Mouse (Mus musculus) limb, embryonic 14.5 days (tissue): Measurements from ENCODE around the gene Ambra1. TPM values are rescaled to one million over a fixed set of nuclear protein-coding genes. Genes with fewer than 3 reads are reported as not detected.

Source experiments
- ATAC-seq: fragments of 200-750 bp; cut with Nextera tagmentation; 2 replicates; pipeline ENCODE4 v1.8.0; 2017; ENCODE audit warnings: low read depth, moderate number of reproducible peaks, moderate TSS enrichment; ENCODE audit not compliant: low FRiP score
- DNase-seq: peaks from one replicate; pipeline ENCODE4 v3.0.0-alpha.2; 2015; ENCODE audit warnings: low spot score
- H3K27ac ChIP-seq: fragments of 300-500 bp; sonication (generic); replicated peaks from 2 replicates; pipeline ENCODE4 v1.5.1; 2014; ENCODE audit warnings: low read depth, mild to moderate bottlenecking, low read length, moderate library complexity, mixed read lengths
- H3K27me3 ChIP-seq: fragments of 300-500 bp; sonication (generic); 2 replicates; pipeline ENCODE4 v1.6.1; 2014; ENCODE audit warnings: low read length, mixed read lengths; ENCODE audit not compliant: control insufficient read depth, insufficient read depth
- H3K36me3 ChIP-seq: fragments of 300-500 bp; sonication (generic); 2 replicates; pipeline ENCODE4 v1.6.1; 2014; ENCODE audit warnings: mild to moderate bottlenecking, low read length, moderate library complexity, mixed read lengths; ENCODE audit not compliant: control insufficient read depth, insufficient read depth
- H3K4me1 ChIP-seq: fragments of 300-500 bp; sonication (generic); 2 replicates; pipeline ENCODE4 v1.6.1; 2014; ENCODE audit warnings: antibody characterized with exemption, low read length, mixed read lengths; ENCODE audit not compliant: control insufficient read depth, insufficient read depth
- H3K4me2 ChIP-seq: fragments of 300-500 bp; sonication (generic); replicated peaks from 2 replicates; pipeline ENCODE4 v1.6.1; 2014; ENCODE audit warnings: low read depth, mild to moderate bottlenecking, low read length, moderate library complexity; ENCODE audit not compliant: severe bottlenecking
- H3K4me3 ChIP-seq: fragments of 300-500 bp; sonication (generic); replicated peaks from 2 replicates; pipeline ENCODE4 v1.5.1; 2014; ENCODE audit warnings: low read length
- H3K9ac ChIP-seq: fragments of 300-500 bp; sonication (generic); 2 replicates; pipeline ENCODE4 v1.6.1; 2014; ENCODE audit warnings: mild to moderate bottlenecking, low read depth, low read length, moderate library complexity; ENCODE audit not compliant: severe bottlenecking
- H3K9me3 ChIP-seq: fragments of 300-500 bp; sonication (generic); 2 replicates; pipeline ENCODE4 v1.6.1; 2016; ENCODE audit warnings: low read length; ENCODE audit not compliant: control insufficient read depth
- POLR2A ChIP-seq: fragments of 200-500 bp; IDR thresholded peaks from 2 replicates; pipeline ENCODE4 v1.8.0; 2012; ENCODE audit warnings: inconsistent platforms, mild to moderate bottlenecking, moderate library complexity, borderline replicate concordance; ENCODE audit not compliant: insufficient read depth, insufficient read length; ENCODE audit errors: extremely low read depth
- WGBS: fragments of 180-500 bp; shearing (Covaris S2); extraction: QIAGEN DNeasy Blood & Tissue Kit; methylation state at CpG from one replicate; pipeline ENCODE4 v1.1.7; 2014; 5-methylcytosine and 5-hydroxymethylcytosine counted together
- polyA plus RNA-seq, 2 experiments: library from polyadenylated mRNA; depleted of rRNA in 1 of 2; stranded (reverse) in 1 of 2; unstranded in 1 of 2; fragments of >200 nt; fragmentation: Nextera tagmentation in 1 of 2; extraction: Ambion mirVana in 1 of 2; gene quantifications; 2 replicates each; pipeline versions ENCODE4 v1.2.1 to v1.2.3; 2012 to 2014

Ambra1 gene
- polyA plus RNA-seq, 2 experiments: 16.4 to 23.4 TPM

DNA sequence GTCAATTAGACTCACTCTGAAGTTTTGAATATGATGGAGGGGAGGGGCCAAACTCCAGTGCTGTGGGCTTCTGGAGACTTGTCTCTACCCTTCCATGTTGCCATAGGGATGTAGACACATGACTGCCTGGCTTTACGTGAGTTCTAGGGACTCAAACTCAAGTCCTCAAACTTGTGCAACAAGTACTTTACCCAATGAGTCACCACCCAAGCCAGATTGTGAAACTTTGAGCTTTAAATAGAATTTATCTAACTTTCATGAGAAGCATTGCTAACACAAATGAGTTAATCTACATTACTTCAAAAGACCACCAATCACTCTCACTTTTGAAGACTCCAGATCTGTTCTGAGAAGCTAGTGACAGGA lies 33.7 kb upstream of the Ambra1 start:
- no peaks in the 10 kb centered on the region for H3K4me1 ChIP-seq
- H3K36me3 ChIP-seq: peaks cover 29% of the 10 kb centered on the region
- DNase-seq (no peak), ATAC-seq (no peak)
- 96% methylated on average over 1 of the region's 1 CpGs for WGBS
- no peak overlapping the region for H3K27ac ChIP-seq
- H3K9ac ChIP-seq: no peak overlapping the region
- H3K4me2 ChIP-seq: no peak overlapping the region
- H3K27me3 ChIP-seq: no peaks in the 10 kb centered on the region
- H3K9me3 ChIP-seq: no peaks in the 10 kb centered on the region
- no peak for TF ChIP-seq POLR2A
- H3K4me3 ChIP-seq: no peak overlapping the region

GRCm38 (mm10) chr2:91699225-91699624 lies 30.7 kb upstream of the Ambra1 start:
- H3K36me3 ChIP-seq: peaks cover 12% of the 10 kb centered on the region
- DNase-seq: no peak
- no peak overlapping the region for H3K4me2 ChIP-seq
- no peak for ATAC-seq
- H3K27me3 ChIP-seq: no peaks in the 10 kb centered on the region
- H3K4me1 ChIP-seq: no peaks in the 10 kb centered on the region
- no peak for TF ChIP-seq POLR2A
- H3K27ac ChIP-seq: no peak overlapping the region
- WGBS: 87% methylated on average over 1 of the region's 1 CpGs
- H3K4me3 ChIP-seq: no peak overlapping the region
- H3K9ac ChIP-seq: no peak overlapping the region
- no peaks in the 10 kb centered on the region for H3K9me3 ChIP-seq

DNA sequence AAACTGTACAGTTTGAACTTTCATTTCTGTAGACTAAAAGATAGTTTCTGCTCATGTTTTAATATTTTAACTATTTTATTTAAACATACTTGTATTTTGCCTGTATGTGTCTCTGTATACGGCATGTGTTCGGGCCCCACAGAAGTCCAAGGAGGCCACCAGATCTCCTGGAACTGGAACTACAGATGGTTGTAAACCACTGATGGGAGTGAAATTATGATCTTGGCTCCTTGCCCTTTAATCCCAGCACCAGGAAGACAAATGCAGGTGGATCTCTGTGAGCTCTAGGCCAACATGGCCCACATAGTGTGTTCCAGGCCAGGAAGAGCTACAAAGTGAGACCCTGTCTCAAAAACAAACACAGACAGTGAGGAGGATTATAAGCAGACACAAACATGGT lies 28.6 kb upstream of the Ambra1 start:
- H3K27me3 ChIP-seq: no peaks in the 10 kb centered on the region
- no peaks in the 10 kb centered on the region for H3K36me3 ChIP-seq
- no peaks in the 10 kb centered on the region for H3K9me3 ChIP-seq
- H3K9ac ChIP-seq: no peak overlapping the region
- H3K4me1 ChIP-seq: no peaks in the 10 kb centered on the region
- 100% methylated on average over 2 of the region's 2 CpGs for WGBS
- H3K4me2 ChIP-seq: no peak overlapping the region
- no peak for TF ChIP-seq POLR2A
- no peak overlapping the region for H3K27ac ChIP-seq
- H3K4me3 ChIP-seq: no peak overlapping the region
- ATAC-seq (no peak), DNase-seq (no peak)

- WGBS: 82% methylated on average over 6 of the region's 6 CpGs
- Histone ChIP-seq H3K4me1 (no peaks in the 10 kb centered on the region; the same call in none of the 2 replicates), H3K4me3 (no peak overlapping the region), H3K9ac (no peak overlapping the region), H3K27me3 (no peaks in the 10 kb centered on the region), H3K9me3 (no peaks in the 10 kb centered on the region), H3K36me3 (no peaks in the 10 kb centered on the region), H3K4me2 (no peak overlapping the region), H3K27ac (no peak overlapping the region)
- DNase-seq (no peak), ATAC-seq (no peak)
- no peak for TF ChIP-seq POLR2A
These were observed 24.2 kb upstream of the Ambra1 start for GRCm38 (mm10) chr2:91705736-91706135.

- no peak for TF ChIP-seq POLR2A
- Histone ChIP-seq H3K27ac (no peak overlapping the region), H3K4me3 (no peak overlapping the region), H3K4me2 (no peak overlapping the region), H3K9me3 (no peaks in the 10 kb centered on the region), H3K27me3 (no peaks in the 10 kb centered on the region), H3K36me3 (no peaks in the 10 kb centered on the region), H3K4me1 (peaks cover under 1% of the 10 kb centered on the region), H3K9ac (no peak overlapping the region)
- DNase-seq (no peak), ATAC-seq (no peak)
These were observed 23.5 kb upstream of the Ambra1 start for GRCm38 (mm10) chr2:91706456-91706855.

DNA sequence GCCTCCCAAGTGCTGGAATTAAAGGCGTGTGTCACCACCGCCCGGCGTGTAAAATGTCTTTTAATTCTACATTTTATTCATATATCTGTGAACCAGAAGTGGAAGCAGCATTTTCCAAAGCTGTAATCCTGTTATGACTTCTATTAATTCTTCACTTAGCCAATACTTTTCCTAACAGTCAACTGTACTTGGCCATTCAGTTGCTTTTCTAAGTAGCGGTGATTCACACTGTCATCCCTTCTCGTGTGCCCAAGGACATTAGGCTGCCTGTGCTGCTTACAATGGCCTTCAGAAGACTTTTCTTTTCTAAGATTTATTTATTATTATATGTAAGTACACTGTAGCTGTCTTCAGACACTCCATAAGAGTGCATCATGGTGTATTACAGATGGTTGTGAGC lies 21.6 kb upstream of the Ambra1 start:
- Histone ChIP-seq H3K4me3 (no peak overlapping the region), H3K36me3 (peaks cover 4% of the 10 kb centered on the region; the same call in 1 of the 2 replicates), H3K9me3 (no peaks in the 10 kb centered on the region), H3K9ac (no peak overlapping the region), H3K27ac (no peak overlapping the region), H3K4me2 (no peak overlapping the region), H3K4me1 (peaks cover 6% of the 10 kb centered on the region), H3K27me3 (no peaks in the 10 kb centered on the region)
- ATAC-seq (no peak), DNase-seq (no peak)
- TF ChIP-seq POLR2A: no peak
- 95% methylated on average over 6 of the region's 6 CpGs for WGBS
